Mouse (Mus musculus): ENCODE results near the gene Piwil1. TPM values are rescaled to one million over a fixed set of nuclear protein-coding genes. Genes with fewer than 3 reads are reported as not detected.

The Piwil1 gene
- total RNA-seq (2023), result not detected

GRCm38 (mm10) chr5:128702224-128702623, at the start of gene Piwil1:
Gene Piwil1, plus strand, starts transcription at chr5:128702524.

Other genes starting within 250 kb of the Piwil1 start
- gene Fzd10, start 101.7 kb upstream of the Piwil1 start, total RNA-seq (2023), result under 1 TPM in 1 of 2 experiments, not detected in 1; 0.18 TPM